Mouse (Mus musculus): Measurements from ENCODE around the gene Nt5c3.

DNA sequence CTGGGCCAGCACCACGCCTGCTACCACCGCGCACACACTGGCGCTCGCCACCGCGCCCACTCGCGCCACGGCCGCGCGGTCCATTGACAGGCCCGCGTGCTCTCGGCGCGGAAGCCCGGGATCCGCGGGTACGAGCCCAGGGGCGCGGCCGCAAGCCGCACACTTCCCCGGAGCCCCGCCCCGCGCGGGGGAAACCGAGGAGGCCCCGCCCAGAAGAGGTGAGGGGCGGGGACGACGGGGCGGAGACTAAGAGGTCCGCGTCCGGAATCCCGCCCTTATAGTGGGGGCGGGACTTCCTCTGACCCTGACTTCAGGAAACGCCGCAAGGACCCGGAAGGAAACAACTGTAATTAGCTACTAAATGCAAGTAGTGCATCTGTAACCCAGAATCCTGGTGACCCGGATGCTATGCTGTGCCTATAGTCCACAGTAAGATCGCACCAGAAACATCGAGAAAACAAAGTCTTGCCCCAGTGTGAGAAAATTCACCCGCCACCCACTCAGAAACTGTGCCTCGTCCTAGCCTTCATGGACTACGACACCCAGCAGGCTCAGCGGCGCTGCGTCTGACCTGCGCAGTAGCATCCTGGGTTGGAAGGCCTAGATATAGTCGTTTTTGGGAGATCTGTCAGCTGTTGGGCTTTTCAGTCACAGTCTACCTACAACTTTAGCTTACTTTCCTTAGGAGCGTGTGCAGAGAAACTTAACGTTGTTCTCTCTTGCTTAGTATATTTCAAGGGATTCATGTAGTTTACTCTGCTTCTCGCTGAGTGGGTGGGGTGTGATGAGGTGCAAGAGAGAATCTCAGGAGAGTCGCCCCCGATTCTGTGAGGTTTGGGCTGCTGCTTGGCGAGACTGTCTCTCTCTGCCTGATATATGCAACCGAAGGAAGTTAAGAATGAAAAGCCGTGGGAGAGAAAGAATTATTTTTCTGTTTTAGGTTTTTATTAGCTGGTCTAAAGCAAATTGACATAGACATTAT is at the start of gene Nt5c3, which contains the start of gene Vmn1r4:
- TF ChIP-seq HCFC1 (IDR thresholded peaks at IDR 0.05; ENCODE audit: borderline replicate concordance, insufficient read depth, low read length) (peak; percentile 91), MAFK (IDR thresholded peaks at IDR 0.05; ENCODE audit: insufficient read depth, low read depth, low read length) (no peak), CHD2 (IDR thresholded peaks at IDR 0.05; ENCODE audit: low read depth, low read length) (peak; percentile 72)

Measured in ES-E14 (cell line).